Mouse (Mus musculus): Measurements from ENCODE around the gene Fos. TPM values are rescaled to one million over a fixed set of nuclear protein-coding genes. Genes with fewer than 3 reads are reported as not detected.
"Not testable (repeated sequence)": the region's sequence is repeated elsewhere in the genome, so short reads cannot be mapped to it uniquely, and the experiment has no call there.

The Fos gene
- polyA plus RNA-seq, 1 experiment from 2014 or later, result 4.0 TPM

GRCm38 (mm10) chr12:85522631-85523388 lies 49.1 kb downstream of the Fos start:
- Histone ChIP-seq H3K9ac (replicated peaks; ENCODE audit: low read depth, low read length) (no peak overlapping the region), H3K36me3 (ENCODE audit: control insufficient read depth, insufficient read depth, low read length) (no peaks in the 10 kb centered on the region), H3K4me2 (ENCODE audit: low read depth, low read length) (no peak overlapping the region), H3K9me3 (ENCODE audit: control insufficient read depth, low read length) (no peaks in the 10 kb centered on the region), H3K27me3 (ENCODE audit: control insufficient read depth, insufficient read depth, low read length) (no peaks in the 10 kb centered on the region), H3K4me3 (ENCODE audit: low read depth, low read length) (no peak overlapping the region), H3K27ac (ENCODE audit: low read depth, low read length) (no peak overlapping the region), H3K4me1 (ENCODE audit: control insufficient read depth, insufficient read depth, low read length) (no peaks in the 10 kb centered on the region)
- ATAC-seq (ENCODE audit: low read depth), result no peak
- WGBS, result 82% methylated on average over 7 of the region's 7 CpGs

GRCm38 (mm10) chr12:85523421-85524192 lies 49.9 kb downstream of the Fos start:
- no peak overlapping the region for H3K4me3 ChIP-seq (ENCODE audit: low read depth, low read length)
- no peak overlapping the region for H3K27ac ChIP-seq (ENCODE audit: low read depth, low read length)
- no peak for ATAC-seq (ENCODE audit: low read depth)
- H3K9me3 ChIP-seq (ENCODE audit: control insufficient read depth, low read length), result no peaks in the 10 kb centered on the region
- no peak overlapping the region for H3K9ac ChIP-seq (replicated peaks; ENCODE audit: low read depth, low read length)
- H3K4me1 ChIP-seq (ENCODE audit: control insufficient read depth, insufficient read depth, low read length), result no peaks in the 10 kb centered on the region
- H3K27me3 ChIP-seq (ENCODE audit: control insufficient read depth, insufficient read depth, low read length), result no peaks in the 10 kb centered on the region
- no peaks in the 10 kb centered on the region for H3K36me3 ChIP-seq (ENCODE audit: control insufficient read depth, insufficient read depth, low read length)
- no peak overlapping the region for H3K4me2 ChIP-seq (ENCODE audit: low read depth, low read length)
- WGBS, result 64% methylated on average over 14 of the region's 14 CpGs

GRCm38 (mm10) chr12:85524193-85524858 lies 50.6 kb downstream of the Fos start:
- no peak overlapping the region for H3K4me3 ChIP-seq (ENCODE audit: low read depth, low read length)
- no peak overlapping the region for H3K4me2 ChIP-seq (ENCODE audit: low read depth, low read length)
- WGBS, result 37% methylated on average over 8 of the region's 8 CpGs
- H3K9me3 ChIP-seq (ENCODE audit: control insufficient read depth, low read length), result no peaks in the 10 kb centered on the region
- H3K27ac ChIP-seq (ENCODE audit: low read depth, low read length), result no peak overlapping the region; the same call in 1 of the 2 replicates
- H3K9ac ChIP-seq (replicated peaks; ENCODE audit: low read depth, low read length), result no peak overlapping the region
- H3K4me1 ChIP-seq (ENCODE audit: control insufficient read depth, insufficient read depth, low read length), result no peaks in the 10 kb centered on the region
- peak; percentile 56; the same call in 1 of the 2 replicates for ATAC-seq (ENCODE audit: low read depth)
- H3K27me3 ChIP-seq (ENCODE audit: control insufficient read depth, insufficient read depth, low read length), result no peaks in the 10 kb centered on the region
- H3K36me3 ChIP-seq (ENCODE audit: control insufficient read depth, insufficient read depth, low read length), result no peaks in the 10 kb centered on the region

- not testable (repeated sequence) for H3K4me1 ChIP-seq (ENCODE audit: control insufficient read depth, insufficient read depth, low read length); H3K36me3 ChIP-seq (ENCODE audit: control insufficient read depth, insufficient read depth, low read length); H3K27me3 ChIP-seq (ENCODE audit: control insufficient read depth, insufficient read depth, low read length); ATAC-seq (ENCODE audit: low read depth); H3K27ac ChIP-seq (ENCODE audit: low read depth, low read length); H3K9me3 ChIP-seq (ENCODE audit: control insufficient read depth, low read length); H3K4me2 ChIP-seq (ENCODE audit: low read depth, low read length); H3K4me3 ChIP-seq (ENCODE audit: low read depth, low read length); H3K9ac ChIP-seq (replicated peaks; ENCODE audit: low read depth, low read length)
- WGBS, result 57% methylated on average over 11 of the region's 11 CpGs
These were observed 51.3 kb downstream of the Fos start for GRCm38 (mm10) chr12:85524859-85525495.

Other genes with a start within 250 kb of the Fos start
- gene Mlh3, start 203.3 kb upstream of the Fos start, polyA plus RNA-seq (2014; fragmentation: Nextera tagmentation; extraction: Ambion mirVana), result 11.7 and 11.8 TPM in 2 replicates
- 55.7 and 61.2 TPM in 2 replicates for gene Acyp1, start 185.5 kb upstream of the Fos start, polyA plus RNA-seq (2014; fragmentation: Nextera tagmentation; extraction: Ambion mirVana)
- gene Zc2hc1c, start 185.3 kb upstream of the Fos start, polyA plus RNA-seq (2014; fragmentation: Nextera tagmentation; extraction: Ambion mirVana), result 1.6 and 1.7 TPM in 2 replicates
- gene Nek9, start 134.5 kb upstream of the Fos start, polyA plus RNA-seq (2014; fragmentation: Nextera tagmentation; extraction: Ambion mirVana), result 8.9 and 10.0 TPM in 2 replicates
- 209 and 238 TPM in 2 replicates for gene Tmed10, start 99.0 kb upstream of the Fos start, polyA plus RNA-seq (2014; fragmentation: Nextera tagmentation; extraction: Ambion mirVana)
- gene Jdp2, start 125.1 kb downstream of the Fos start, polyA plus RNA-seq (2014; fragmentation: Nextera tagmentation; extraction: Ambion mirVana), result 1.5 and 2.9 TPM in 2 replicates
- gene Batf, start 212.8 kb downstream of the Fos start, polyA plus RNA-seq (2014; fragmentation: Nextera tagmentation; extraction: Ambion mirVana), result 0.36 and 0.39 TPM in 2 replicates

Data from neural tube, embryonic 14.5 days (tissue).